Mouse (Mus musculus): ENCODE measurements around the gene Adat3. TPM values are rescaled to one million over a fixed set of nuclear protein-coding genes. Genes with fewer than 3 reads are reported as not detected.
"Not testable (repeated sequence)": the region's sequence is repeated elsewhere in the genome, so short reads cannot be mapped to it uniquely, and the experiment has no call there.

Gene Adat3
- polyA plus RNA-seq, 1 experiment from 2014 or later, result 3.6 TPM

DNA sequence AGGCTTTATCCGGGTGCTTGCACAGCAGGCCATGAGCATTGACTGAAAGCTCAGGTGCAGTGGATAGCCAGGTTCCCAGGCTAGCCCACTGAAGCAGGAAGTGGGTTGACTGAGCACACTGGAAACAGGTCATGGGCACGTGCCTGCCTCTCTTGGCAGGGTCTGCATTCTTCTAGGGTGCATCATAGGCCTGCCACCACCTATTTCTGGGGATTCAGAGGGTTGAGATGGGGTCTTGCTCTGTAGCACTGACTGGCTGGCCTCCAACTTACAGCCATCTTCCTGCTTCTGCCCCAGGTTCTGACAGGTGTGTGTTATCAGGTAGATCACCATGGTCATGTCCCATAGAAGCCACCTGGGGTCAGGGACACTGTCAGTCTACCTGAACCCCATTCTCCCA is 2.3 kb downstream of the Adat3 start:
- Histone ChIP-seq H3K4me3 (ENCODE audit: low read depth, low read length) (no peak overlapping the region), H3K4me2 (ENCODE audit: low read length) (no peak overlapping the region), H3K4me1 (ENCODE audit: control insufficient read depth, insufficient read depth, low read length) (peaks cover 14% of the 10 kb centered on the region), H3K9me3 (replicated peaks; ENCODE audit: control insufficient read depth, low read length) (no peaks in the 10 kb centered on the region), H3K9ac (ENCODE audit: low read length) (no peak overlapping the region), H3K27me3 (replicated peaks; ENCODE audit: control insufficient read depth, insufficient read depth, low read length) (no peaks in the 10 kb centered on the region), H3K36me3 (ENCODE audit: control insufficient read depth, insufficient read depth, low read length) (peaks cover 38% of the 10 kb centered on the region), H3K27ac (ENCODE audit: low read depth, low read length) (no peak overlapping the region)
- ATAC-seq, result no peak
- 91% methylated on average over 2 of the region's 2 CpGs for whole genome bisulfite sequencing
- DNase-seq (ENCODE audit: low spot score), result no peak

DNA sequence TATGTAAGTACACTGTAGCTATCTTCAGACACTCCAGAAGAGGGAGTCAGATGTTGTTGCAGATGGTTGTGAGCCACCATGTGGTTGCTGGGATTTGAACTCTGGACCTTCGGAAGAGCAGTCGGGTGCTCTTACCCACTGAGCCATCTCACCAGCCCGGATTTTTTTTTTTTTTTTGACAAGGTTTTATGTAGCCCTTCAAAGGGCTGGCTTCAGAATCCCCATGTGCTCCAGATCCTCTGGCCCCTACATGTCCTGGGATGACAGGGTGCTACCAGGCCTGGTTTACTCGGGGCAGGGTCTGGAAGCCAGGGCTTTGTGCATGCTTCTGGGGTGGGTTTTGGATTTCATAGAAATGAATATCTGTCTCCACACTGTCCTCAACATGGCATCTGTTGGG is 3.0 kb downstream of the Adat3 start, which contains the start of gene Gm49322:
Gene Gm49322, plus strand, starts transcription at position 301 of the 400 bp plus-strand sequence.
- H3K4me3 ChIP-seq (ENCODE audit: low read depth, low read length); ATAC-seq; H3K27ac ChIP-seq (ENCODE audit: low read depth, low read length); DNase-seq (ENCODE audit: low spot score); H3K9ac ChIP-seq (ENCODE audit: low read length); H3K9me3 ChIP-seq (replicated peaks; ENCODE audit: control insufficient read depth, low read length); H3K27me3 ChIP-seq (replicated peaks; ENCODE audit: control insufficient read depth, insufficient read depth, low read length); H3K4me2 ChIP-seq (ENCODE audit: low read length): not testable (repeated sequence)
- Histone ChIP-seq H3K36me3 (ENCODE audit: control insufficient read depth, insufficient read depth, low read length) (peaks cover 43% of the 10 kb centered on the region), H3K4me1 (ENCODE audit: control insufficient read depth, insufficient read depth, low read length) (peaks cover 14% of the 10 kb centered on the region)
- 83% methylated on average over 4 of the region's 4 CpGs for WGBS

DNA sequence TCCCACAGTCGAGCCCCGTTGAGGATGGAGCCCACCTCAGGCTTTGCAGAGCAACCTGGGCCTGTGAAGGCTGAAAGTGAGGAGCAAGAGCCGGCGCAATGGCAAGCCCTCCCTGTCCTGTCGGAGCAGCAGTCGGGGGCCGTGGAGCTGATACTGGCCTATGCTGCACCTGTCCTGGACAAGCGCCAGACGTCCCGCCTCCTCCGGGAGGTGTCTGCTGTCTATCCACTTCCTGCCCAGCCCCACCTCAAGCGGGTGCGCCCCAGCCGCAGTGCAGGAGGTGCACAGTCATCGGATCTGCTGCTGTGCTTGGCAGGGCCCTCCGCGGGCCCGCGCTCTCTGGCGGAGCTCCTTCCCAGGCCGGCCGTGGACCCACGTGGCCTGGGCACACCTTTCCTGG is 3.6 kb downstream of the Adat3 start:
- Histone ChIP-seq H3K27ac (ENCODE audit: low read depth, low read length) (no peak overlapping the region), H3K4me1 (ENCODE audit: control insufficient read depth, insufficient read depth, low read length) (peaks cover 14% of the 10 kb centered on the region), H3K36me3 (ENCODE audit: control insufficient read depth, insufficient read depth, low read length) (peaks cover 43% of the 10 kb centered on the region), H3K9me3 (replicated peaks; ENCODE audit: control insufficient read depth, low read length) (no peaks in the 10 kb centered on the region), H3K9ac (ENCODE audit: low read length) (no peak overlapping the region), H3K4me2 (ENCODE audit: low read length) (no peak overlapping the region), H3K4me3 (ENCODE audit: low read depth, low read length) (no peak overlapping the region), H3K27me3 (replicated peaks; ENCODE audit: control insufficient read depth, insufficient read depth, low read length) (no peaks in the 10 kb centered on the region)
- ATAC-seq (no peak), DNase-seq (ENCODE audit: low spot score) (no peak)
- 91% methylated on average over 23 of the region's 23 CpGs for WGBS

- ATAC-seq (no peak), DNase-seq (ENCODE audit: low spot score) (no peak)
- H3K4me2 ChIP-seq (ENCODE audit: low read length), result no peak overlapping the region
- H3K4me1 ChIP-seq (ENCODE audit: control insufficient read depth, insufficient read depth, low read length), result peaks cover 14% of the 10 kb centered on the region
- peaks cover 43% of the 10 kb centered on the region for H3K36me3 ChIP-seq (ENCODE audit: control insufficient read depth, insufficient read depth, low read length)
- no peaks in the 10 kb centered on the region for H3K9me3 ChIP-seq (replicated peaks; ENCODE audit: control insufficient read depth, low read length)
- 97% methylated on average over 34 of the region's 34 CpGs for WGBS
- no peak overlapping the region for H3K4me3 ChIP-seq (ENCODE audit: low read depth, low read length)
- no peak overlapping the region for H3K9ac ChIP-seq (ENCODE audit: low read length)
- no peaks in the 10 kb centered on the region for H3K27me3 ChIP-seq (replicated peaks; ENCODE audit: control insufficient read depth, insufficient read depth, low read length)
- no peak overlapping the region for H3K27ac ChIP-seq (ENCODE audit: low read depth, low read length)
Measured at GRCm38 (mm10) chr10:80606737-80607350, 4.2 kb downstream of the Adat3 start.

DNA sequence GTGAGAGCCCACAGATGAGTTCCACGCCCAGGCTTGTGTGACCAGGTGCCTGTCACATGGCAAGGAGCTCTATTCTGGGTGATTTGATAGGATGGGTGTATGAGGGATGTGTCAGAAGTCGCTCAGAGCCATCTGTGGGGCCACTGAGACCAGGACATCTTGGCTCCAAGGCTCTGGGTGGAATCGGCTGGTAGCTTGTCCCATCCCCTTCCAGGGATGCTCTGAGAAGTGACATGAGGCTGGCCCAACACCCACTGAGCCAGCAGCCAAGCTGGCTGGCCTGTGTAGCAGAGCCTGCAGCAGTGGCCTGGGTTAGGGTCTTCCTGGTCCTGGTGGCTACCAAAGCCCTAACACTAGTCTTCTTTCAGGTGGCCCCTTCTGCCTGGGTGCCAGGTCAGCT is 5.8 kb downstream of the Adat3 start:
- H3K4me2 ChIP-seq (ENCODE audit: low read length), result no peak overlapping the region
- H3K36me3 ChIP-seq (ENCODE audit: control insufficient read depth, insufficient read depth, low read length), result peaks cover 53% of the 10 kb centered on the region
- H3K4me3 ChIP-seq (ENCODE audit: low read depth, low read length), result no peak overlapping the region

DNA sequence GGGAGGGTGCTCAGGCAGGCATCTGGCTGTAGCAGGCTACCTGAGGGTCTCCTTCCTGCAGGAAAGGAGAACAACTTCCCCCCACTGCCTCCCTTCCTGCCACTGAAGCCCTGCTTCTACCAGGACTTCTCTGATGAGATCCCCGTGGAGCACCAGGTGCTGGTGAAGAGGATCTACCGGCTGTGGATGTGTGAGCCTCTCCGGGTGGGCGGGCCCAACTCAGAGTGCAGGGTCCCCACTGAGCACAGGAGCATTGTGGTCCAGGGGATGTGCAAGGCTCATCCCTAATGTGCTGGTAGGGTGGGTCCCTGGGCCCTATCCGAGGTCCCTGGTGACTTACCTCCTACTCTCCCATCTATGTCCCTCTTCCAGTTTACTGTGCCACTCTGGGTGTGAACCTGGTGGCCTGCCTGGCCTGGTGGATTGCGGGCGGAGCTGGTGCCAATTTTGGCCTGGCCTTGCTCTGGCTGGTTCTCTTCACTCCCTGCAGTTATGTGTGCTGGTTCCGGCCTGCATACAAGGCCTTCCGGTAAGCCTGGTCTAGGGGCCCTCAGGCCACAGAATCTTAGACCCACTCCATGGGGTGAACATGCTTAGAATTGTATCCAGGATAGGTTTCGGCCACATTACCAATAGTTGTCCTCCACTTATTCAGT is 6.7 kb downstream of the Adat3 start:
- 92% methylated on average over 10 of the region's 10 CpGs for WGBS

More for the DNA sequence above, 5.8 kb downstream of the Adat3 start:
- DNase-seq (ENCODE audit: low spot score) (no peak), ATAC-seq (no peak)
- Histone ChIP-seq H3K9me3 (replicated peaks; ENCODE audit: control insufficient read depth, low read length) (no peaks in the 10 kb centered on the region), H3K27ac (ENCODE audit: low read depth, low read length) (no peak overlapping the region), H3K9ac (ENCODE audit: low read length) (no peak overlapping the region), H3K27me3 (replicated peaks; ENCODE audit: control insufficient read depth, insufficient read depth, low read length) (no peaks in the 10 kb centered on the region), H3K4me1 (ENCODE audit: control insufficient read depth, insufficient read depth, low read length) (peaks cover 8% of the 10 kb centered on the region)
- 78% methylated on average over 3 of the region's 3 CpGs for WGBS

GRCm38 (mm10) chr10:80610116-80610785 is 7.6 kb downstream of the Adat3 start:
- ATAC-seq, result no peak

More for the DNA sequence above, 6.7 kb downstream of the Adat3 start:
- H3K9ac ChIP-seq (ENCODE audit: low read length), result no peak overlapping the region
- ATAC-seq, result no peak
- H3K4me2 ChIP-seq (ENCODE audit: low read length), result no peak overlapping the region
- H3K27me3 ChIP-seq (replicated peaks; ENCODE audit: control insufficient read depth, insufficient read depth, low read length), result no peaks in the 10 kb centered on the region
- H3K4me1 ChIP-seq (ENCODE audit: control insufficient read depth, insufficient read depth, low read length), result no peaks in the 10 kb centered on the region; the same call in 1 of the 2 replicates
- no peak for DNase-seq (ENCODE audit: low spot score)
- H3K9me3 ChIP-seq (replicated peaks; ENCODE audit: control insufficient read depth, low read length), result no peaks in the 10 kb centered on the region
- peaks cover 62% of the 10 kb centered on the region for H3K36me3 ChIP-seq (ENCODE audit: control insufficient read depth, insufficient read depth, low read length)
- no peak overlapping the region for H3K27ac ChIP-seq (ENCODE audit: low read depth, low read length)
- no peak overlapping the region for H3K4me3 ChIP-seq (ENCODE audit: low read depth, low read length)

GRCm38 (mm10) chr10:80611024-80611423 is 8.3 kb downstream of the Adat3 start:
- no peak overlapping the region for H3K4me3 ChIP-seq (ENCODE audit: low read depth, low read length)
- WGBS, result 85% methylated on average over 4 of the region's 4 CpGs
- no peak overlapping the region for H3K9ac ChIP-seq (ENCODE audit: low read length)
- H3K4me2 ChIP-seq (ENCODE audit: low read length), result no peak overlapping the region
- no peaks in the 10 kb centered on the region for H3K4me1 ChIP-seq (ENCODE audit: control insufficient read depth, insufficient read depth, low read length)
- DNase-seq (ENCODE audit: low spot score), result peak; percentile 57
- H3K27me3 ChIP-seq (replicated peaks; ENCODE audit: control insufficient read depth, insufficient read depth, low read length), result no peaks in the 10 kb centered on the region
- ATAC-seq, result peak; percentile 48; the same call in 1 of the 2 replicates
- H3K36me3 ChIP-seq (ENCODE audit: control insufficient read depth, insufficient read depth, low read length), result peaks cover 78% of the 10 kb centered on the region
- H3K27ac ChIP-seq (ENCODE audit: low read depth, low read length), result no peak overlapping the region
- H3K9me3 ChIP-seq (replicated peaks; ENCODE audit: control insufficient read depth, low read length), result no peaks in the 10 kb centered on the region

More at GRCm38 (mm10) chr10:80610116-80610785, 7.6 kb downstream of the Adat3 start:
- Histone ChIP-seq H3K9me3 (replicated peaks; ENCODE audit: control insufficient read depth, low read length) (no peaks in the 10 kb centered on the region), H3K27ac (ENCODE audit: low read depth, low read length) (no peak overlapping the region), H3K4me2 (ENCODE audit: low read length) (no peak overlapping the region), H3K4me3 (ENCODE audit: low read depth, low read length) (no peak overlapping the region), H3K27me3 (replicated peaks; ENCODE audit: control insufficient read depth, insufficient read depth, low read length) (no peaks in the 10 kb centered on the region), H3K4me1 (ENCODE audit: control insufficient read depth, insufficient read depth, low read length) (no peaks in the 10 kb centered on the region), H3K36me3 (ENCODE audit: control insufficient read depth, insufficient read depth, low read length) (peaks cover 71% of the 10 kb centered on the region), H3K9ac (ENCODE audit: low read length) (no peak overlapping the region)
- 92% methylated on average over 9 of the region's 9 CpGs for WGBS
- DNase-seq (ENCODE audit: low spot score), result no peak

GRCm38 (mm10) chr10:80611905-80612304 is 9.2 kb downstream of the Adat3 start:
- WGBS, result 98% methylated on average over 3 of the region's 3 CpGs
- no peaks in the 10 kb centered on the region for H3K27me3 ChIP-seq (replicated peaks; ENCODE audit: control insufficient read depth, insufficient read depth, low read length)
- no peak overlapping the region for H3K27ac ChIP-seq (ENCODE audit: low read depth, low read length)
- peaks cover 73% of the 10 kb centered on the region for H3K36me3 ChIP-seq (ENCODE audit: control insufficient read depth, insufficient read depth, low read length)
- no peak overlapping the region for H3K9ac ChIP-seq (ENCODE audit: low read length)
- no peak overlapping the region for H3K4me3 ChIP-seq (ENCODE audit: low read depth, low read length)
- no peak for ATAC-seq
- H3K4me2 ChIP-seq (ENCODE audit: low read length), result no peak overlapping the region
- no peaks in the 10 kb centered on the region for H3K9me3 ChIP-seq (replicated peaks; ENCODE audit: control insufficient read depth, low read length)
- no peak for DNase-seq (ENCODE audit: low spot score)
- H3K4me1 ChIP-seq (ENCODE audit: control insufficient read depth, insufficient read depth, low read length), result no peaks in the 10 kb centered on the region
